Mouse (Mus musculus): Measurements from ENCODE around the gene B3gat3. TPM values are rescaled to one million over a fixed set of nuclear protein-coding genes. Genes with fewer than 3 reads are reported as not detected.
"Not testable (repeated sequence)": the region's sequence is repeated elsewhere in the genome, so short reads cannot be mapped to it uniquely, and the experiment has no call there.

B3gat3 gene
- polyA plus RNA-seq, 1 experiment from 2014 or later, result 40.0 TPM

DNA sequence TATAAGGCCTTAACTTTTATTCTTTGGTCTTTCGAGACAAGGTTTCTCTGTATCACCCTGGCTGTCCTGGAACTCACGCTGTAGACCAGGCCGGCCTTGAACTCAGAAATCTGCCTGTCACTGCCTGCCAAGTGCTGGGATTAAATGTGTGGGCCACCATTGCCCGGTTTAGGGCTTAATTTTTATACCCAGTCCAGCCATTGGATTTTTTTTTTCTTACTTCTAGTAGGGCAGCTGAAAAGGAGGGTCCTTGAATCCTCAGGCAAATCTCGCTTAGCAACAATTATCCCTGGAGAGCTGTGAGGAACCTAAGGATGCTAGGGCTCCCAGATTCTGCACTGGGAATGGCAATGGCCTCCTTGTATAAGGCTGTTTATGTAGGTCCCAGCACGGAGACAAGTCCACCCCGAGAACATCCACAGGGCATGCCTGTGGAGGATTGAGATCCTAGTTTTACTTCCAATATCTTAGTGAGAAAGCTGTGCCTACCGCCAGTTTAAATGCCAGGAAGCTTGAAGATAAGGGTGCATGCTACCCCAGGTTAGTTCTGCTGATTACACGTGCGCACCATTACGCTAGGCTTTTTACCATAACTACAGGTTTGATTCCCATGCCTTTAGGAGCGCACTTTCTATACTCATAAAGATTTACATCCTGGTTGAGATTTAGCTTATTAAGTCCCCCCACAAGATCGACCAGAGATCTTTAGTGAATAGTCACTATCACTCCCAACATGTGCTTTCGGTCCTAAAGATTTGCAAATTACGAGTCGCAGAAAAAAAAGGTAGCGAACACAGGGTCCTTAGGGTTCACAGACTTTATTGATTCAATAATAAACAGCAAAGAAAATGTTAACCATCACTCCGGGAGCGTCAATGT lies 32.4 kb upstream of the B3gat3 start:
- H3K4me3 ChIP-seq (replicated peaks), result peak overlapping the region; percentile 69
- H3K9ac ChIP-seq, result peak overlapping the region; percentile 78
- H3K27me3 ChIP-seq (replicated peaks), result no peaks in the 10 kb centered on the region
- no peak for ATAC-seq
- 15% methylated on average over 19 of the region's 19 CpGs for WGBS
- H3K9me3 ChIP-seq, result no peaks in the 10 kb centered on the region
- H3K36me3 ChIP-seq, result no peaks in the 10 kb centered on the region; the same call in 1 of the 2 replicates
- H3K4me2 ChIP-seq (replicated peaks), result peak overlapping the region; percentile 57
- H3K4me1 ChIP-seq (replicated peaks), result peaks cover 9% of the 10 kb centered on the region
- peak overlapping the region; percentile 84 for H3K27ac ChIP-seq

DNA sequence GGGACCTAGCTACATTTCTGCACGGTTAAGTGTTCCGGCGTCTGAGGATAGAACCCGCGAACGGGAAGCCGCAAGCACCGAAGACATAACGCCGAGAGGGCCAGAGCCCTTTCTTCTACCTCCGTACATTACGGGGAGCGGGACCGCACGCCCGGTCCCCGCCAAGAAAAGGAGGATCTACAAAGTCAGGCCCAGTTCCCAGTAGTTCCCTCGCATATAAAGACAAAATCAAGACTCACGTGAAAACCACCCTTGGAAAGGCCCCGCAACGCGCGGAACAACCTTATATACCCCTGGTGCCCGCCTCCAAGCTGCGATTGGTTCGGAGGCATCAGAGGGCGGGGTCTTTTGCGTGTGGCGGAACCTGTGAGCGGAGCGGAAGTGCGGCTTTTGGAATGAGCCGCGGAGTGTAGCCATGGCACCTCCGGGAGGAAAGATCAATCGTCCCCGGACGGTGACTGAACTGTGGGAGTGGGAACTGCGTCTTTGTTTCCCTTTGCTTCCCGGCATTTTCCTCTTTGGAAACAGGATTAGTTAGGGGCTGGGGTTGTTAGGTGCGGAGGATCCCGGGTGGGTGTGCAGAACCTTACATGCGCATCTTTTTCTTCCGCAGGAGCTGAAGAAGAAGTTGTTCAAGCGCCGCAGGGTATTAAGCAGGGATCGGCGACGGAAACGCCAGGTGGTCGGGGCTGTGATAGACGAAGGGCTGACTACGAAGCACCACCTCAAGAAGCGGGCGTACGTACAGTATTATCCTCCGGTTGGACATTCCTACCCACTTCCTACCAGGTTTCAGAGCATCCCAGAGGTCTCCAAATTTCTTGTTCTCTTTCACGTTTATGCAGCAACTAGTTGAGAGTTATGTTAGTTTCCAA lies 31.4 kb upstream of the B3gat3 start, which contains the start of the genes 1810009A15Rik and Gm49416:
TSS of gene 1810009A15Rik (plus strand) at position 343 of the 875 bp plus-strand sequence.
TSS of gene Gm49416 (plus strand) at position 416 of the 875 bp plus-strand sequence.
- Histone ChIP-seq H3K9me3 (no peaks in the 10 kb centered on the region), H3K4me1 (replicated peaks) (peaks cover 12% of the 10 kb centered on the region), H3K4me3 (replicated peaks) (peak within 1 kb of the TSS; percentile 69), H3K4me2 (replicated peaks) (peak within 1 kb of the TSS; percentile 57), H3K27me3 (replicated peaks) (no peaks in the 10 kb centered on the region), H3K36me3 (no peaks in the 10 kb centered on the region; the same call in 1 of the 2 replicates), H3K9ac (peak within 1 kb of the TSS; percentile 78), H3K27ac (peak within 1 kb of the TSS; percentile 84)
- peak; percentile 95 for ATAC-seq
- under 1% methylated on average over 58 of the region's 58 CpGs for WGBS

DNA sequence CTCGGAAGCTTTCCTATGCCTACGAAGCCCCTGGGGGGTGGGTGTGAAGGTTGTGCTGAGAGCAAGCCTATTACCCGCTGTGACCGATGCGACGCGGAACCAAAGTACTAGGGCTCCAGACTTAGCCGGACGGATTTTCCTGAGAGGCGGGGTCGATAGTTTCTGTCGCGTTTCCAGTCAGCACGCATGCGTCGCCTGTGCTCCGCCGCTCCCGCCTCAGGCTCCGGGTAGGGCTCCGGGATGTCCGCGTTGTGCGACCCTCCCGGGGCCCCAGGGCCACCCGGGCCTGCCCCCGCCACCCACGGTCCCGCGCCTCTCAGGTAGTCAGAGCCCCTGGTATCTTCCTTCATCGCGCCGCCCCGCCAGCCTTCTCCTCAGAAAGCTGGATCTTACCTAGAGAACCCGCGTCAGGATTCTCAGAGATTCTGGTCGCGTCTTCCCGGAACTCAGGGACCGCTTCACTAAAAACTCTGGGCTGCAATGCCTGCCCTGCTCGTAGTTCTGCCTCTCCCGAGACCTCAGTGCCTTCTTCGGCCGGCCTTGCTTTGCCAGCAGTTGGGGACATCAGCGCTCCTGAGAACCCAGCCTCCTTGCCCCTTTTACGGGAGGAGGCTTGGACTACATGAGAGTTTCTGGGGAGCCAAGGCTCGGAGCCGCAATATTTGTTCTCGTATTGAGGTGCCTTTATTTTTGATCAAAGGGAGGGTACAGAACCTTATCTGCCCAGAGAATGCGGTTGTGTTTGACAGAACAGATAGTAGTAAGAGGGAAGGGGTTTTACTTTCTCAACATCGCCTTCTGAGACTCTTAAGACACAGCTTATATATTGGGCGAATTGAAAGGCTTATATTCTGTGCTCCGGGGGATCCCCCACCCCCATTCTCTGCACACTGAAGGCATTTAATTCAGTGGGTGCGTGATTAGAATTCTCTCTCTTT lies 27.1 kb upstream of the B3gat3 start, which contains the start of gene Ints5:
TSS of gene Ints5 (plus strand) at position 177 of the 938 bp plus-strand sequence.
- Histone ChIP-seq H3K27ac (peak within 1 kb of the TSS; percentile 92), H3K4me3 (replicated peaks) (peak within 1 kb of the TSS; percentile 71), H3K4me2 (replicated peaks) (peak within 1 kb of the TSS; percentile 66), H3K9ac (peak within 1 kb of the TSS; percentile 91), H3K4me1 (replicated peaks) (peaks cover 26% of the 10 kb centered on the region), H3K36me3 (peaks cover 9% of the 10 kb centered on the region; the same call in 1 of the 2 replicates), H3K27me3 (replicated peaks) (no peaks in the 10 kb centered on the region), H3K9me3 (no peaks in the 10 kb centered on the region)
- ATAC-seq, result peak; percentile 61
- WGBS, result 2% methylated on average over 54 of the region's 54 CpGs

DNA sequence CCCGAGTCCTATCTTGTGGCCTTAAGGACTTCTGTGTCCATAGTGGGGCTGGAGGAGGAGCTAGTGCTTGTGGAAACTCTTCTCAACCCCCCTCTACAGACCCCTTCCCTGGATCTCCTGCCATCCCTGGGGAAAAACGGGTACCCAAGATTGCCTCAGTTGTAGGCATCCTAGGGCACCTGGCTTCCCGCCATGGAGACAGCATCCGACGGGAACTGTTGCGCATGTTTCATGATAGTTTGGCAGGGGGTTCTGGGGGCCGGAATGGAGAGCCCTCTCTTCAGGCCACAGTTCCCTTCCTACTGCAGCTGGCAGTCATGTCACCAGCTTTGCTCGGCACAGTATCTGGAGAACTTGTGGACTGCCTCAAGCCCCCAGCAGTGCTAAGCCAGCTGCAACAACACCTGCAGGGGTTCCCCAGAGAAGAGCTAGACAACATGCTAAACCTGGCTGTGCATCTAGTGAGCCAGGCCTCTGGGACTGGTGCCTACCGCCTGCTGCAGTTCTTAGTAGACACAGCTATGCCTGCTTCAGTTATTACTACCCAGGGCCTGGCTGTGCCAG lies 24.7 kb upstream of the B3gat3 start:
- Histone ChIP-seq H3K4me2 (replicated peaks) (no peak overlapping the region; the same call in 1 of the 2 replicates), H3K4me3 (replicated peaks) (no peak overlapping the region), H3K27ac (no peak overlapping the region), H3K36me3 (peaks cover 9% of the 10 kb centered on the region; the same call in 1 of the 2 replicates), H3K4me1 (replicated peaks) (peaks cover 22% of the 10 kb centered on the region), H3K27me3 (replicated peaks) (no peaks in the 10 kb centered on the region), H3K9me3 (no peaks in the 10 kb centered on the region), H3K9ac (no peak overlapping the region; the same call in 1 of the 2 replicates)
- WGBS, result 95% methylated on average over 9 of the region's 9 CpGs
- no peak for ATAC-seq

DNA sequence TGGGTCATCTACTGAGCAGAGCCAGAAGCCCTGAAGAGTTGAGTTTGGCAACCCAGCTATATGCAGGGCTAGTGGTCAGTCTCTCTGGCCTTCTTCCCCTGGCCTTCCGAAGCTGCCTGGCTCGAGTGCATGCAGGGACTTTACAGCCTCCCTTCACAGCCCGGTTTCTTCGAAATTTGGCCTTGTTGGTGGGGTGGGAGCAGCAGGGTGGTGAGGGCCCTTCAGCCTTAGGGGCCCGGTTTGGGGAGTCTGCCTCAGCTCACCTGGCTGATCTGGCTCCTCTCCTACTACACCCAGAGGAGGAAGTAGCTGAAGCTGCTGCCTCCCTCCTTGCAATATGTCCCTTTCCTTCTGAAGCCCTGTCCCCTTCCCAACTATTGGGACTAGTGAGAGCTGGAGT lies 23.9 kb upstream of the B3gat3 start:
- H3K36me3 ChIP-seq; H3K27ac ChIP-seq; H3K9me3 ChIP-seq; H3K27me3 ChIP-seq (replicated peaks); ATAC-seq; H3K4me3 ChIP-seq (replicated peaks): not testable (repeated sequence)
- H3K9ac ChIP-seq, result peak overlapping the region; percentile 53; the same call in 1 of the 2 replicates
- peaks cover 22% of the 10 kb centered on the region for H3K4me1 ChIP-seq (replicated peaks)
- 73% methylated on average over 5 of the region's 5 CpGs for WGBS
- H3K4me2 ChIP-seq (replicated peaks), result peak overlapping the region; percentile 64; the same call in 1 of the 2 replicates

DNA sequence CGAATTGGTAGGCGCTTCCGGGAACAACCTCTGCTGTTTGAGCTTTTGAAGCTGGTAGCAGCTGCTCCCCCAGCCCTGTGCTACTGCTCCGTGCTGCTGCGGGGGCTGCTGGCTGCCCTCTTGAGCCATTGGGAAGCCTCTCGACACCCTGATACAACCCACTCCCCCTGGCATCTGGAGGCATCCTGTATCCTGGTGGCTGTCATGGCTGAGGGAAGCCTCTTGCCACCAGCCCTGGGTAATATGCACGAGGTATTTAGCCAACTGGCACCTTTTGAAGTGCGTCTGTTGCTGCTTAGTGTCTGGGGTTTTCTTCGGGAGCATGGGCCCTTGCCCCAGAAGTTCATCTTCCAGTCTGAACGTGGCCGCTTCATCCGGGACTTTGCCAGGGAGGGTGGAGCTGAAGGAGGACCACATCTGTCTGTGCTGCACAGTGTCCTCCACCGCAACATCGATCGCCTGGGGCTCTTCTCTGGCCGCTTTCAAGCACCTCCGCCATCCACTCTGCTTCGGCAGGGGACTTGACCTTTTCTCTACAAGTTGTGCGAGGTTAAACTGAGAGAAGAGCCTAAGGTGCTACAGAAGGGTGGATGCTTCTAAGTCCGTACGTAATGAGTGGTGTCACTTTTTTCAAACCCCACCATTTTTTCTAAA lies 22.8 kb upstream of the B3gat3 start:
- H3K9me3 ChIP-seq; H3K27me3 ChIP-seq (replicated peaks): not testable (repeated sequence)
- peak overlapping the region; percentile 91 for H3K27ac ChIP-seq
- H3K9ac ChIP-seq, result peak overlapping the region; percentile 53
- peak overlapping the region; percentile 87 for H3K4me3 ChIP-seq (replicated peaks)
- peaks cover 22% of the 10 kb centered on the region for H3K4me1 ChIP-seq (replicated peaks)
- WGBS, result 20% methylated on average over 21 of the region's 21 CpGs
- peak overlapping the region; percentile 64 for H3K4me2 ChIP-seq (replicated peaks)
- H3K36me3 ChIP-seq, result peaks cover 12% of the 10 kb centered on the region; the same call in 1 of the 2 replicates
- peak; percentile 60 for ATAC-seq

DNA sequence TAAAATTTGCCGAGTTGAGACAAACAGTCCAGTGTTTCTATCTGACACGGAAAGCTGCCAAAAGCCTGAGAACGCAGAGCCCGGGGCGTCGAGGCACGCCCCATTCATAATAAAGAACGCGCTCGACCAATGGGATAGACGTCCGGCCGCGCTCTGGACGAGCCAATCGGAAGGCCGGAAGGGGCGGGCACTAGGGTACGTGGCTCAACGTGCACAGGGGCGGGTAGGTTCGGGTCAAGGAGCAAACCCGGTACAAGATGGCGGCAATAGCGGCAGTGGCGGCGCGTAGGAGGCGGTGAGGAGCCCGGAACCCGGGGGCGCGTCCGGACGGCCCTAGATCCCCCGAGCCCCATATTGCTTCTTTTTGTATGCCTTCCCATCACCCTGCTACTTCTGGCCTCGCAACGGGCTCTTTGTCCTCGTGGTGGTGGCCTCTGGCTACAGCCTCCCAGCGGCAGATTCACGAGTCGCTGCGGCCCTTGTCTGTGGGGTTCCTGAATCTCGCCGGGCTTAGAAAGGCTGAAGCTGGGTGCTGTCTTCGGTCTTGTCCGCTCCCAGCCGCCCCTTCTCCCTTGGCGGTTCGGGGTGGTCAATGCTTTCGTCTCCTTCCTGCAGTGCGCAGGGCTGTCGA lies 22.2 kb upstream of the B3gat3 start, which contains the start of gene Ganab:
TSS of gene Ganab (plus strand) at position 207 of the 631 bp plus-strand sequence.
- WGBS, result under 1% methylated on average over 49 of the region's 53 CpGs
- peaks cover 13% of the 10 kb centered on the region; the same call in 1 of the 2 replicates for H3K36me3 ChIP-seq
- no peaks in the 10 kb centered on the region for H3K9me3 ChIP-seq
- peak within 1 kb of the TSS; percentile 87 for H3K4me3 ChIP-seq (replicated peaks)
- ATAC-seq, result peak; percentile 99
- peak within 1 kb of the TSS; percentile 94 for H3K9ac ChIP-seq
- peak within 1 kb of the TSS; percentile 91 for H3K27ac ChIP-seq
- H3K27me3 ChIP-seq (replicated peaks), result no peaks in the 10 kb centered on the region
- H3K4me1 ChIP-seq (replicated peaks), result peaks cover 22% of the 10 kb centered on the region
- peak within 1 kb of the TSS; percentile 66 for H3K4me2 ChIP-seq (replicated peaks)

DNA sequence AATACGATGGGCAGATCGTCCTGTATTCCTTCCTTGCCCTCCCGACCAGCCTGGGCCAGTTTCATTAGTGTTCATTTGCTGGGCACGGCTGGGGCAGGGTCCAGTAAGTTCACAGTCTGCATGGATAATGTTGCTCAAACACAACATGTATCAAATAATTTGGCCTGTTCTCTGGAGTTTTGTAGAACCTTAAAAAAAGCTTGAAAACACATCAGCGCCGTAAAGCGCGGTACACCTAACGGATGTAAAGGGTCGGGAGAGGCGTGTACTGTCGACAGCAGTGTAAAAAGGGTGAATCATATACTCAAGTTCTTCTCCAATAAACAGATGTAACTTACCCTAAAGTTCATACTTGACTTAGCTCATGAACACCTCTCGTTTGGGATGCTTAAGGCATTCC lies 21.6 kb upstream of the B3gat3 start:
- Histone ChIP-seq H3K9ac (peak overlapping the region; percentile 94), H3K4me1 (replicated peaks) (peaks cover 21% of the 10 kb centered on the region), H3K36me3 (peaks cover 13% of the 10 kb centered on the region; the same call in 1 of the 2 replicates), H3K4me3 (replicated peaks) (peak overlapping the region; percentile 87), H3K27me3 (replicated peaks) (no peaks in the 10 kb centered on the region), H3K27ac (peak overlapping the region; percentile 87), H3K9me3 (no peaks in the 10 kb centered on the region), H3K4me2 (replicated peaks) (peak overlapping the region; percentile 66)
- no peak for ATAC-seq
- WGBS, result 5% methylated on average over 13 of the region's 13 CpGs

DNA sequence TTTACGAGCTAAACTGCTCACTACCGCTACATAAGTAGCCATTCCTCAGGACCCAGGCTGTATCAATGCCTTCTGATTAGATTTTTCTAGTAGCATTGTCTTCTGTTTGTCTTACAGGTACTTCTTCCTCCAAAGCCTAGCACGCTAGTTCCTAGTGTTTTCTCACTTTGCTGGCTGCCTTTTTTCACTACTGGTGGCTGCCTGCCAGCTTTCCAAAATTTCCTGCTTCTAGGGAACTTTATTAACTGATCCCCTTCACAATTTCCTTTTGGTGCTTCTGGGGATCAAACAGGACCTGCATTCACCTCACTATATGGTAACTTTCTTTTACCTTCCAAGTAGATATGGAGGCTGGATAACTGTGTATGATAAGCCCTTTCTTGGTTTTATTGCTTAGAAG lies 21.1 kb upstream of the B3gat3 start:
- H3K4me3 ChIP-seq (replicated peaks), result peak overlapping the region; percentile 87
- 27% methylated on average over 3 of the region's 3 CpGs for WGBS
- no peaks in the 10 kb centered on the region for H3K27me3 ChIP-seq (replicated peaks)

DNA sequence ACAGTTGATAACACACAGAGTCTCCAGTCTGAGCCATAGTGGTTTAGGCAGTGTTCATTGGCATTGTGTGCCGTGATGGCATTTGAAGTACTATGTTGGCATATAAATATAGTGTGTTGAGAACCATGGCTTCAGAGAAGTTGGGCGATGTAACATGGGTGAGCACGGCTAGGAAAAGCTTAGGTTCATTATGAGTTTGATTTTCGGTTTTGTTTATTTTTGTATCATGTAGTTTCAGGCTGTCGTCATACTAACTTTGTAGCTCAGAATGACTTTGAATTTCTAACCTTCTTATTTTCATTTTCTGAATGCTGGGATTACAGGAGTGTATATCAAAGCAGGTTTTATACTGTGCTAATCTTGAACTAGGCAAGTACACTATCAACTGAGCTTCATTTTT lies 16.8 kb upstream of the B3gat3 start:
- Histone ChIP-seq H3K27me3 (replicated peaks) (no peaks in the 10 kb centered on the region), H3K9ac (no peak overlapping the region), H3K4me1 (replicated peaks) (no peaks in the 10 kb centered on the region), H3K9me3 (no peaks in the 10 kb centered on the region), H3K27ac (no peak overlapping the region), H3K4me2 (replicated peaks) (no peak overlapping the region), H3K4me3 (replicated peaks) (no peak overlapping the region), H3K36me3 (peaks cover 32% of the 10 kb centered on the region)
- ATAC-seq, result no peak
- WGBS, result 95% methylated on average over 5 of the region's 5 CpGs

More for the DNA sequence above, 21.1 kb upstream of the B3gat3 start:
- H3K4me2 ChIP-seq (replicated peaks), result peak overlapping the region; percentile 66
- no peak for ATAC-seq
- H3K27ac ChIP-seq, result no peak overlapping the region
- peak overlapping the region; percentile 94 for H3K9ac ChIP-seq
- H3K36me3 ChIP-seq, result peaks cover 13% of the 10 kb centered on the region; the same call in 1 of the 2 replicates
- no peaks in the 10 kb centered on the region for H3K9me3 ChIP-seq
- H3K4me1 ChIP-seq (replicated peaks), result peaks cover 17% of the 10 kb centered on the region
